Mouse (Mus musculus): ENCODE measurements at regions not wholly inside any gene's neighbourhood (a gene's known extent, or its start where the extent isn't known, plus 50 kb on each side); places are given as distances from the start of the nearest gene placed in this dataset.
"Not testable (repeated sequence)": the region's sequence is repeated elsewhere in the genome, so short reads cannot be mapped to it uniquely, and the experiment has no call there.

DNA sequence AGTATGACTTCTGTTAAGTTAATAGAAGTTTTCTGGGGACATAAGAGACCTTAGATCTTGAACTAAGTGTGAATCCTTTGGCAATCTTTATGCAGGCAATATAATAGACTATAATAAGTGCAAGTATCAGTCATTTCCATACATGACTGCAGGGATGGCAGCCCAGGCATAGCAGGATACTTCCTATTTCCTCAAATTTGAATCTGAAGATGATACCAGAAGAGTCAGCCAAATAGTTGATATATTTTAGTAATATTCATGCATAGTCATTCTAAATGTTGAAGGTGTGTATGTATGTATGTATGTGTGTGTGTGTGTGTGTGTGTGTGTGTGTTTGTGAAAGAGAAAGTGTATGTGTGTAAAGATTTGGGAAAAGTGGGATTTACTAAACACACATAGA lies 64.3 kb downstream of the Prl2c2 start:
- H3K4me1 ChIP-seq (replicated peaks; ENCODE audit: control insufficient read depth, insufficient read depth, low read length); H3K4me2 ChIP-seq (ENCODE audit: low read depth, low read length); ATAC-seq (ENCODE audit: low read depth); H3K27ac ChIP-seq (ENCODE audit: low read length); H3K9ac ChIP-seq (ENCODE audit: low read length); H3K36me3 ChIP-seq (ENCODE audit: control insufficient read depth, insufficient read depth, low read length); H3K27me3 ChIP-seq (ENCODE audit: control insufficient read depth, insufficient read depth, low read depth, low read length); H3K4me3 ChIP-seq (ENCODE audit: low read length): not testable (repeated sequence)
- peaks cover 10% of the 10 kb centered on the region for H3K9me3 ChIP-seq (ENCODE audit: control insufficient read depth, low read length)

DNA sequence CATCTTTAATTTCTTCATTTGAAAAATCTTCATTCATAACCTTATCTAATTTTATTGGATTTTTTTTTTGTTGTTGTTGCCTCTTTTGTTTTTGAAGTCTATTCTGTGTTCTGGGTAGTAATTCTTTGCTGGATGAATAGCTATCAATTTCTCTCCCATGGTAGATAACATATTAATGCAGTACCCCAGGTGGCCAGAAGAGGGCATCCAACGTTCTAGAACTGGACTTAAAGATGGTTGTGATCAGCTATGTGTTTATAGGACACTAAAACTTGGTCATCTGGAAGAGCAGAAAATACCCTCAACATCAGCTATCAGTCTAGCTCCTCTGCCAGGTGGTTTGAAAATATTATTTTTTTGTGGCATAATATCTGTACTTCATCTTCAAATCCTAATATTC lies 70.1 kb downstream of the Prl2c2 start:
- H3K9ac ChIP-seq (ENCODE audit: low read length); H3K27ac ChIP-seq (ENCODE audit: low read length); H3K27me3 ChIP-seq (ENCODE audit: control insufficient read depth, insufficient read depth, low read depth, low read length); ATAC-seq (ENCODE audit: low read depth); H3K36me3 ChIP-seq (ENCODE audit: control insufficient read depth, insufficient read depth, low read length); H3K4me3 ChIP-seq (ENCODE audit: low read length); H3K4me1 ChIP-seq (replicated peaks; ENCODE audit: control insufficient read depth, insufficient read depth, low read length); H3K4me2 ChIP-seq (ENCODE audit: low read depth, low read length): not testable (repeated sequence)
- H3K9me3 ChIP-seq (ENCODE audit: control insufficient read depth, low read length): peaks cover 30% of the 10 kb centered on the region
- WGBS: 1% methylated on average over 1 of the region's 1 CpGs

DNA sequence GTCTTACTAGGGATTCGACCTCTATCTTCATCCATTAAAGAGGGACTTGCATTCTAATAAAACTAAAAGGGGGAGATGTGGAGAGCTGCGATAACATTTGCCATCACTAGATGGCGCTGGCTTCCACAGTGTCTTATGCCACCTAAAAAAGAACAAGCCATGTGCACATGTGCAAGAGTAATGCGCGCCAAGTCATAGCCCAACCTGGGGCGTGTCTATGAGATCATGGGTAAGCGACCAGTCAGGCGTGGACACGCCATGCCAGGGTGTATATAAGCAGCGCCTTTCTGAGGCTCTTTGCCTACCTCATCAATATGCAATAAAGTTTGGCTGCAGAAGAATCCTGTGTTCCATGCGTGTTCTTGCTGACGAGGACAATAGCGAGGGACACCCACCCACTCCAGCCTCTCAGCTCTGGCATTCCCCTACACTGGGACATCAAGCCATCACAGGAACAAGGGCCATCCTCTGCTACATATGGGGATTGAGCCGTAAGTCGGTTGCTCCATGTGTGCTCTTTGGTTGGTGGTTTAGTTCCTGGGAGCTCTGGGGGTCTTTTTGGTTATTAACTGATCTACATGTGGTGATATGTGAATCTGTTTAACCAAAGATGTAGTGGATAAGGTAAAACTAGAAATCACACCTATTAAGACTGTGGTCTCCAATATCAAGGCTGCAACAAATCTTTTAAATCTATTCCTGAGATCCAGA lies 73.1 kb downstream of the Prl2c2 start:
- H3K9ac ChIP-seq (ENCODE audit: low read length); H3K36me3 ChIP-seq (ENCODE audit: control insufficient read depth, insufficient read depth, low read length); ATAC-seq (ENCODE audit: low read depth); H3K27ac ChIP-seq (ENCODE audit: low read length); H3K4me3 ChIP-seq (ENCODE audit: low read length); H3K4me1 ChIP-seq (replicated peaks; ENCODE audit: control insufficient read depth, insufficient read depth, low read length); H3K4me2 ChIP-seq (ENCODE audit: low read depth, low read length); H3K27me3 ChIP-seq (ENCODE audit: control insufficient read depth, insufficient read depth, low read depth, low read length): not testable (repeated sequence)
- 81% methylated on average over 15 of the region's 15 CpGs for WGBS
- peaks cover 46% of the 10 kb centered on the region for H3K9me3 ChIP-seq (ENCODE audit: control insufficient read depth, low read length)

DNA sequence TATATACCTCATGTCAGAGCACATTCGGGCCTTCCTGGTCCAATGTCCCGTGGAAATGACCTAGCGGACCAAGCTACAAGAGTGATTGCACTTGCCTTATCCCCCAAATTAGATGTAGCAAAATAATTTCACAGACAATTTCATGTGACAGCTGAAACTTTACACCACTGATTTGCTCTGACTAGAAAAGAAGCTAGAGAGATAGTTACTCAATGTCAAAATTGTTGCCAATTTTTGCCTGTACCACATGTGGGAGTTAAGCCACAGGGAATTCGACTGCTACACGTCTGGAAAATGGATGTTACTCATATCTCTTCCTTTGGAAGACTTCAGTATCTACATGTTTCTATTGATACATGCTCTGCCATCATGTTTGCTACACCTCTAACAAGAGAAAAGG lies 74.6 kb downstream of the Prl2c2 start:
- ATAC-seq (ENCODE audit: low read depth): no peak
- 76% methylated on average over 5 of the region's 5 CpGs for WGBS
- no peaks in the 10 kb centered on the region for H3K4me1 ChIP-seq (replicated peaks; ENCODE audit: control insufficient read depth, insufficient read depth, low read length)

DNA sequence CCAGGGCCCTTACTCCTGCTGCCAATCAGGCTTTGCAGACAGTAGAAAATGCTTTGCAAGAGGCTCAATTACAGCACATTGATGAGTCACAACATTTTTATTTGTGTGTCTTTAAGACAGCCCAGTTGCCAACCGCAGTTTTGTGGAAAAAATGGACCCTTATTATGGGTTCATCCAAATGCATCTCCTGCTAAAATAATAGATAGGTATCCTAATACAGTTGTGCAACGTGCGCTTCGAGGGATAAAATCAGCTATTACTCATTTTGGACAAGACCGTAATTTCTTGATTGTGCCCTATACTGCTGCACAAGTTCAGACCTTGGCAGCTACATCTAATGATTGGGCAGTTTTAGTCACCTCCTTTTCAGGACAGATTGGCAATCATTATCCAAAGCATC lies 75.4 kb downstream of the Prl2c2 start:
- no peaks in the 10 kb centered on the region for H3K4me1 ChIP-seq (replicated peaks; ENCODE audit: control insufficient read depth, insufficient read depth, low read length)
- no peak overlapping the region for H3K27ac ChIP-seq (ENCODE audit: low read length)
- H3K9me3 ChIP-seq (ENCODE audit: control insufficient read depth, low read length): peaks cover 61% of the 10 kb centered on the region
- H3K36me3 ChIP-seq (ENCODE audit: control insufficient read depth, insufficient read depth, low read length): no peaks in the 10 kb centered on the region
- H3K27me3 ChIP-seq (ENCODE audit: control insufficient read depth, insufficient read depth, low read depth, low read length): no peaks in the 10 kb centered on the region
- WGBS: 88% methylated on average over 5 of the region's 5 CpGs
- no peak overlapping the region for H3K9ac ChIP-seq (ENCODE audit: low read length)
- ATAC-seq (ENCODE audit: low read depth): no peak
- H3K4me3 ChIP-seq (ENCODE audit: low read length): no peak overlapping the region
- no peak overlapping the region for H3K4me2 ChIP-seq (ENCODE audit: low read depth, low read length)

More for the DNA sequence above, 74.6 kb downstream of the Prl2c2 start:
- Histone ChIP-seq H3K9ac (ENCODE audit: low read length) (no peak overlapping the region), H3K9me3 (ENCODE audit: control insufficient read depth, low read length) (peaks cover 60% of the 10 kb centered on the region), H3K4me3 (ENCODE audit: low read length) (no peak overlapping the region), H3K27ac (ENCODE audit: low read length) (no peak overlapping the region), H3K36me3 (ENCODE audit: control insufficient read depth, insufficient read depth, low read length) (no peaks in the 10 kb centered on the region), H3K27me3 (ENCODE audit: control insufficient read depth, insufficient read depth, low read depth, low read length) (no peaks in the 10 kb centered on the region), H3K4me2 (ENCODE audit: low read depth, low read length) (no peak overlapping the region)

DNA sequence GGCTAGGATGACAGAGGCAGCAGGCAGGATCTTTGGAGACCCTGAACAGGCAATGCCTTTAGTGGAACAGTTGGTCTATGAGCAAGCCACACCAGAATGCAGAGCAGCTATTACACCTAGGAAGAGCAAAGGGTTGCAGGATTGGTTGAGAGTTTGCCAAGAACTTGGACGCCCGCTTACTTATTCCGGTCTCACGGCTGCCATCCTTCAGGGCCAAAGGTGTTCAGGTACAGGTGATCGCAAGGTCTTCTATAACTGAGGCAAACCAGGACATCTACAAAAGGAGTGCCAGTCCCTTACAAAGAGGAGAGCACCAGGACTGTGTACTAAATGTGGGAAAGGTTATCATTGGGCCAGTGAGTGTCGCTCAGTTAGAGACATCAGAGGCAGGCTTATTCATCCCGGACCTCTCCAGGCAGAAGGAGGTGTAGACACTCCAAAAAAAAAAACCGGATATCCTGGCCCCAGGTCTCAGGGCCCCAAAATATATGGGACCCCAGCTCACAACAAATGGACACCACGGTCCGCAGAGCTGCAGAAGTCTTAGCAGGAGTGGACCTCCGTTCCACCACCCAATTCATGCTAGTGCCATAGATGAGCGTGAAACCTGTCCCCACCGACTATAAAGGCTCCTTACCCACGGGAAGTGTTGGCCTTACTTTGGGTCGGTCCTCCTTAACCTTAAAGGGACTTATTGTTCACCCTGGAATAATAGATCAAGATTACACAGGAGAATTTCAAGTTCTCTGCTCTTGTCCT lies 77.4 kb downstream of the Prl2c2 start:
- no peaks in the 10 kb centered on the region for H3K27me3 ChIP-seq (ENCODE audit: control insufficient read depth, insufficient read depth, low read depth, low read length)
- peaks cover 61% of the 10 kb centered on the region for H3K9me3 ChIP-seq (ENCODE audit: control insufficient read depth, low read length)
- H3K27ac ChIP-seq (ENCODE audit: low read length): no peak overlapping the region
- H3K9ac ChIP-seq (ENCODE audit: low read length): no peak overlapping the region
- ATAC-seq (ENCODE audit: low read depth): no peak
- H3K4me2 ChIP-seq (ENCODE audit: low read depth, low read length): no peak overlapping the region
- H3K4me1 ChIP-seq (replicated peaks; ENCODE audit: control insufficient read depth, insufficient read depth, low read length): no peaks in the 10 kb centered on the region
- WGBS: 86% methylated on average over 15 of the region's 15 CpGs
- H3K4me3 ChIP-seq (ENCODE audit: low read length): no peak overlapping the region
- H3K36me3 ChIP-seq (ENCODE audit: control insufficient read depth, insufficient read depth, low read length): no peaks in the 10 kb centered on the region

DNA sequence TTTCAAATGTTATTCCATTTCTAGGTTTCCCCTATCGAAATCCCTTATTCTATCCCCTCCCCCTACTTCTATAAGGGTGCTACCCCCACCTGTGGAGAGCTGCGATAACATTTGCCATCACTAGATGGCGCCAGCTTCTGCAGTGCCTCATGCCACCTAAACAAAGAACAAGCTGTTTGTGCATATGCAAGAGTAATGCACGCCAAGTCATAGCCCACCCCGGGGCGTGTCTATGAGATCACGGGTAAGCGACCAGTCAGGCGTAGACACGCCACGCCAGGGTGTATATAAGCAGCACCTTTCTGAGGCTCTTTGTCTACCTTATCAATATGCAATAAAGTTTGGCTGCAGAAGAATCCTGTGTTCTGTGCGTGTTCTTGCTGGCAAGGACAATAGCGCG lies 79.6 kb downstream of the Prl2c2 start:
- WGBS: 86% methylated on average over 14 of the region's 14 CpGs
- H3K9ac ChIP-seq (ENCODE audit: low read length): no peak overlapping the region
- no peaks in the 10 kb centered on the region for H3K27me3 ChIP-seq (ENCODE audit: control insufficient read depth, insufficient read depth, low read depth, low read length)
- no peaks in the 10 kb centered on the region for H3K4me1 ChIP-seq (replicated peaks; ENCODE audit: control insufficient read depth, insufficient read depth, low read length)
- H3K4me3 ChIP-seq (ENCODE audit: low read length): no peak overlapping the region
- 0 out of 2 replicates have a peak, but pooled peaks have one; percentile 18 for ATAC-seq (ENCODE audit: low read depth)
- no peak overlapping the region for H3K27ac ChIP-seq (ENCODE audit: low read length)
- peaks cover 46% of the 10 kb centered on the region for H3K9me3 ChIP-seq (ENCODE audit: control insufficient read depth, low read length)
- no peaks in the 10 kb centered on the region for H3K36me3 ChIP-seq (ENCODE audit: control insufficient read depth, insufficient read depth, low read length)
- H3K4me2 ChIP-seq (ENCODE audit: low read depth, low read length): no peak overlapping the region

DNA sequence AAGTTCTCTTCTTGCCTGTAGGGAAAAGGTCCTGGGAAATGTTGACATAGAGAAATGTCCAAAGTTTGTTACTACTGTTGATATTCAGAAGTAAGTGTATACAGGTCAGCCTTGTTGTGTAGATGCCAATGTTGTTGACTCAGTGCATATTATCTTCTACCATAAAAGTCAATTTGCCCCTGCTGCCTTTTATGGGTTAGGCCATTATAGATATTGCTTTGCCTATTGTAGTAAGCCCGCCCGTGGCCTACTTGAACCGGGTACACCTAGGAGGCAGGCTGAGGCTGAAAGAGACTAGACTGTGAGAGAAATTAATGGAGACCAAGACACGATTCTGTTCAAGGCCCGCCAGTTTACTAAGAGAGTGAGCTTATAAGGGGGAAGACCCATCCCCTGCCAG lies 92.3 kb downstream of the Prl2c2 start:
- 84% methylated on average over 5 of the region's 5 CpGs for WGBS
- H3K9me3 ChIP-seq (ENCODE audit: control insufficient read depth, low read length): peaks cover 17% of the 10 kb centered on the region

DNA sequence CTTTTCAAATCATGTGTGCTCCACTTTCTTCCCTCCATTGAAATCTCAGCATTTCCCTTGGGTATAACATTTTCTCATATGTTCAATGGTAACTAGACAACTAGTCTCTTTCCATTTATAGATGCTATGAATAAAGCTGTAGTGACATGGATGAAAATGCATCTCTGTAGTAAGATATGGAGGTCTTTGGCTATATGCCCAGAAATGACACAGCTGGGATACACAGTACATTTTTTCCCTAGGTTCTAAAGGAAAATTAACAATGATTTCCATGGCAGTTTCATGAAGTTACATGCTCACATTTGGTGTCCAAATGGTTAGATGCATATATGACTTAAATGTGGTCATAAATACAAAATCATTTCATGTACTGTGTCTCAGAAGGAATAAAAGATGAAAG lies 99.0 kb downstream of the Prl2c2 start:
- Histone ChIP-seq H3K9ac (ENCODE audit: low read length) (no peak overlapping the region), H3K27me3 (ENCODE audit: control insufficient read depth, insufficient read depth, low read depth, low read length) (no peaks in the 10 kb centered on the region), H3K36me3 (ENCODE audit: control insufficient read depth, insufficient read depth, low read length) (no peaks in the 10 kb centered on the region), H3K4me2 (ENCODE audit: low read depth, low read length) (no peak overlapping the region), H3K4me1 (replicated peaks; ENCODE audit: control insufficient read depth, insufficient read depth, low read length) (no peaks in the 10 kb centered on the region), H3K27ac (ENCODE audit: low read length) (no peak overlapping the region), H3K9me3 (ENCODE audit: control insufficient read depth, low read length) (peaks cover 2% of the 10 kb centered on the region; the same call in 1 of the 2 replicates), H3K4me3 (ENCODE audit: low read length) (no peak overlapping the region)
- no peak for ATAC-seq (ENCODE audit: low read depth)

More for the DNA sequence above, 92.3 kb downstream of the Prl2c2 start:
- ATAC-seq (ENCODE audit: low read depth): no peak
- no peaks in the 10 kb centered on the region for H3K27me3 ChIP-seq (ENCODE audit: control insufficient read depth, insufficient read depth, low read depth, low read length)
- H3K9ac ChIP-seq (ENCODE audit: low read length): no peak overlapping the region
- no peak overlapping the region for H3K4me3 ChIP-seq (ENCODE audit: low read length)
- no peak overlapping the region for H3K4me2 ChIP-seq (ENCODE audit: low read depth, low read length)
- no peaks in the 10 kb centered on the region for H3K4me1 ChIP-seq (replicated peaks; ENCODE audit: control insufficient read depth, insufficient read depth, low read length)
- no peak overlapping the region for H3K27ac ChIP-seq (ENCODE audit: low read length)
- H3K36me3 ChIP-seq (ENCODE audit: control insufficient read depth, insufficient read depth, low read length): no peaks in the 10 kb centered on the region

All from lung, embryonic 16.5 days (tissue).